Mouse (Mus musculus) CH12.LX (cell line): ENCODE data around the gene Zfp62. TPM values are rescaled to one million over a fixed set of nuclear protein-coding genes. Genes with fewer than 3 reads are reported as not detected.

Experiments
- DNase-seq: peaks from one replicate; pipeline ENCODE4 v3.0.0-alpha.2; 2013; ENCODE audit errors: extremely low read depth
- H3K27ac ChIP-seq: 2 replicates; pipeline ENCODE4 v1.5.1; 2012; ENCODE audit warnings: low read depth, mild to moderate bottlenecking, control low read depth, moderate library complexity; ENCODE audit not compliant: insufficient read depth
- H3K27me3 ChIP-seq: replicated peaks from 2 replicates; pipeline ENCODE3; 2012; ENCODE audit warnings: inconsistent platforms
- H3K36me3 ChIP-seq, 2 experiments: replicated peaks in 1 of 2; 2 replicates each; pipeline versions ENCODE3 to v1.6.1; 2012; ENCODE audit warnings: inconsistent platforms in 1 of 2, low read length in 1 of 2, mild to moderate bottlenecking in 1 of 2, mixed read lengths in 1 of 2, moderate library complexity in 1 of 2; ENCODE audit not compliant: control insufficient read depth in 1 of 2, insufficient read depth in 1 of 2
- H3K4me1 ChIP-seq, 2 experiments: 2 replicates each; pipeline ENCODE4 v1.6.1; 2012; ENCODE audit warnings: inconsistent platforms in 1 of 2, moderate library complexity in 1 of 2; ENCODE audit not compliant: insufficient read depth in 2 of 2, control insufficient read depth in 1 of 2
- H3K4me2 ChIP-seq: 2 replicates; pipeline ENCODE4 v1.6.1; 2012; ENCODE audit warnings: low read depth, mild to moderate bottlenecking, control low read depth; ENCODE audit not compliant: poor library complexity, insufficient read depth, severe bottlenecking
- H3K4me3 ChIP-seq, 3 experiments: fragments of 150-350 bp in 1 of 3; sonication (generic) in 1 of 3; replicated peaks in 1 of 3; 2 replicates each; pipeline versions ENCODE3 to v1.5.1; 2011 to 2012; ENCODE audit warnings: low read depth in 2 of 3, low read length in 2 of 3, mild to moderate bottlenecking in 2 of 3, moderate library complexity in 2 of 3, control low read depth in 1 of 3, improper control_type of control experiment in 1 of 3, inconsistent platforms in 1 of 3, mixed read lengths in 1 of 3; ENCODE audit not compliant: poor library complexity in 1 of 3
- H3K79me2 ChIP-seq: replicated peaks from 2 replicates; pipeline ENCODE4 v1.6.1; 2012; ENCODE audit warnings: mild to moderate bottlenecking, moderate library complexity; ENCODE audit not compliant: control insufficient read depth, poor library complexity, insufficient read depth, severe bottlenecking; ENCODE audit errors: extremely low read depth
- H3K9ac ChIP-seq: 2 replicates; pipeline ENCODE4 v1.6.1; 2012; ENCODE audit warnings: low read depth, mild to moderate bottlenecking, control low read depth, moderate library complexity; ENCODE audit not compliant: insufficient read depth
- H3K9me3 ChIP-seq: replicated peaks from 2 replicates; pipeline ENCODE3; 2012; ENCODE audit warnings: low read length, inconsistent platforms, mixed read lengths
- BHLHE40 ChIP-seq: IDR thresholded peaks from 2 replicates; pipeline ENCODE4 v1.6.1; 2011; ENCODE audit warnings: mild to moderate bottlenecking, low read depth, low read length, improper control_type of control experiment
- CHD2 ChIP-seq: IDR thresholded peaks from 2 replicates; pipeline ENCODE4 v1.6.1; 2011; ENCODE audit warnings: low read length, improper control_type of control experiment
- CTCF ChIP-seq, 2 experiments: IDR thresholded peaks in 1 of 2; conservative IDR thresholded peaks in 1 of 2; 2 replicates each; pipeline ENCODE4 v1.5.1; 2011 to 2012; ENCODE audit warnings: low read depth in 2 of 2, low read length in 2 of 2, improper control_type of control experiment in 1 of 2, inconsistent platforms in 1 of 2, mild to moderate bottlenecking in 1 of 2, moderate library complexity in 1 of 2
- EP300 ChIP-seq: IDR thresholded peaks from 2 replicates; pipeline ENCODE4 v1.6.1; 2011; ENCODE audit warnings: low read length, improper control_type of control experiment
- ETS1 ChIP-seq: conservative IDR thresholded peaks from 2 replicates; pipeline ENCODE4 v1.6.1; 2012; ENCODE audit warnings: low read depth, mild to moderate bottlenecking, inconsistent platforms, low read length, improper control_type of control experiment, moderate library complexity
- GABPA ChIP-seq: IDR thresholded peaks from 2 replicates; pipeline ENCODE4 v1.6.1; 2012; ENCODE audit warnings: low read depth, low read length, improper control_type of control experiment, inconsistent platforms; ENCODE audit not compliant: insufficient replicate concordance
- HCFC1 ChIP-seq: IDR thresholded peaks from 2 replicates; pipeline ENCODE4 v1.6.1; 2012; ENCODE audit warnings: low read depth, mild to moderate bottlenecking, inconsistent platforms, low read length, improper control_type of control experiment
- IRF4 ChIP-seq: IDR thresholded peaks from 2 replicates; pipeline ENCODE4 v1.6.1; 2014; ENCODE audit warnings: low read depth, mild to moderate bottlenecking, inconsistent platforms, low read length, improper control_type of control experiment
- JUN ChIP-seq: IDR thresholded peaks from 2 replicates; pipeline ENCODE4 v1.6.1; 2011; ENCODE audit warnings: low read depth, mild to moderate bottlenecking, low read length, improper control_type of control experiment, moderate library complexity; ENCODE audit not compliant: insufficient read depth
- KAT2A ChIP-seq: IDR thresholded peaks from 2 replicates; pipeline ENCODE4 v1.6.1; 2012; ENCODE audit warnings: low read length, improper control_type of control experiment, inconsistent platforms; ENCODE audit not compliant: insufficient replicate concordance
- MAFK ChIP-seq: IDR thresholded peaks from 2 replicates; pipeline ENCODE4 v1.6.1; 2011; ENCODE audit warnings: low read length, improper control_type of control experiment; ENCODE audit not compliant: insufficient replicate concordance
- MAZ ChIP-seq: IDR thresholded peaks from 2 replicates; pipeline ENCODE4 v1.6.1; 2012; ENCODE audit warnings: low read depth, mild to moderate bottlenecking, inconsistent platforms, low read length, improper control_type of control experiment, moderate library complexity
- MEF2A ChIP-seq: IDR thresholded peaks from 2 replicates; pipeline ENCODE4 v1.6.1; 2014; ENCODE audit warnings: low read depth, mild to moderate bottlenecking, inconsistent platforms, low read length, improper control_type of control experiment, borderline replicate concordance
- NELFE ChIP-seq: IDR thresholded peaks from 2 replicates; pipeline ENCODE4 v1.6.1; 2011; ENCODE audit warnings: low read depth, low read length, improper control_type of control experiment
- NRF1 ChIP-seq: IDR thresholded peaks from 2 replicates; pipeline ENCODE4 v1.6.1; 2014; ENCODE audit warnings: low read depth, mild to moderate bottlenecking, inconsistent platforms, low read length, improper control_type of control experiment, moderate library complexity
- PAX5 ChIP-seq: IDR thresholded peaks from 2 replicates; pipeline ENCODE4 v1.6.1; 2012; ENCODE audit warnings: low read length, inconsistent platforms, mixed read lengths
- POLR2A ChIP-seq: IDR thresholded peaks from 2 replicates; pipeline ENCODE4 v1.6.1; 2011; ENCODE audit warnings: low read depth, mild to moderate bottlenecking, improper control_type of control experiment, low read length
- RCOR1 ChIP-seq: conservative IDR thresholded peaks from 2 replicates; pipeline ENCODE4 v1.6.1; 2012; ENCODE audit warnings: low read depth, mild to moderate bottlenecking, inconsistent platforms, low read length, improper control_type of control experiment
- SIN3A ChIP-seq: IDR thresholded peaks from 2 replicates; pipeline ENCODE4 v1.6.1; 2012; ENCODE audit warnings: low read length, improper control_type of control experiment, inconsistent platforms
- SMC3 ChIP-seq: IDR thresholded peaks from 2 replicates; pipeline ENCODE4 v1.6.1; 2011; ENCODE audit warnings: low read depth, low read length, improper control_type of control experiment
- TBP ChIP-seq: conservative IDR thresholded peaks from 2 replicates; pipeline ENCODE4 v1.6.1; 2011; ENCODE audit warnings: low read depth, low read length, improper control_type of control experiment
- UBTF ChIP-seq: IDR thresholded peaks from 2 replicates; pipeline ENCODE4 v1.6.1; 2012; ENCODE audit warnings: low read depth, mild to moderate bottlenecking, inconsistent platforms, low read length, improper control_type of control experiment, moderate library complexity
- USF1 ChIP-seq: IDR thresholded peaks from 2 replicates; pipeline ENCODE4 v1.6.1; 2014; ENCODE audit warnings: low read depth, mild to moderate bottlenecking, inconsistent platforms, low read length, improper control_type of control experiment
- ZC3H11A ChIP-seq: IDR thresholded peaks from 2 replicates; pipeline ENCODE4 v1.6.1; 2012; ENCODE audit warnings: low read depth, mild to moderate bottlenecking, inconsistent platforms, low read length, improper control_type of control experiment
- ZNF384 ChIP-seq: IDR thresholded peaks from 2 replicates; pipeline ENCODE4 v1.6.1; 2012; ENCODE audit warnings: low read depth, low read length, improper control_type of control experiment, inconsistent platforms
- dilution Hi-C: fragments of 300-500 bp; cut with MboI; formaldehyde crosslinking; loops from 2 replicates; pipeline ENCODE4 v1.14.3; 2020; ENCODE audit warnings: low sequenced_read_pairs; ENCODE audit not compliant: extremely low pct_unique_long_range_greater_than_20kb, extremely low pct_ligation_motif_present
- in situ Hi-C: fragments of 300-500 bp; cut with MboI; formaldehyde crosslinking; loops from 3 replicates; pipeline ENCODE4 v1.14.3; 2019; ENCODE audit warnings: low sequenced_read_pairs, low pct_ligation_motif_present, low pct_unique_long_range_greater_than_20kb, mixed read lengths
- polyA plus RNA-seq: library from polyadenylated mRNA; unstranded; fragments of >175 nt; gene quantifications from 2 replicates; pipeline ENCODE4 v1.2.1, GENCODE M21; 2012; ENCODE audit warnings: low read depth; ENCODE audit not compliant: insufficient read length
- total RNA-seq, 2 experiments: library from RNA; depleted of rRNA; stranded (reverse); fragments of 300-350 nt in 1 of 2; fragments of >200 nt in 1 of 2; gene quantifications; 2 replicates each; pipeline ENCODE4 v1.2.3; 2012 to 2014

Gene Zfp62
- total and polyA plus RNA-seq, 3 experiments: 22.6 to 38.7 (median 25.3) TPM

GRCm38 (mm10) chr11:49264081-49264480 is 61.0 kb downstream of the Zfp62 start:
- peaks cover 8% of the 10 kb centered on the region for H3K79me2 ChIP-seq
- no peak overlapping the region for H3K27ac ChIP-seq
- dilution Hi-C loops: no loop called here
- H3K9me3 ChIP-seq: no peaks in the 10 kb centered on the region
- no peak overlapping the region for H3K4me3 ChIP-seq
- no peak for TF ChIP-seq ZNF384
- TF ChIP-seq MEF2A: no peak
- TF ChIP-seq MAFK: no peak
- TF ChIP-seq EP300: no peak
- TF ChIP-seq KAT2A: no peak
- TF ChIP-seq MAZ: no peak
- TF ChIP-seq HCFC1: no peak
- no peak for TF ChIP-seq POLR2A
- no peak for TF ChIP-seq UBTF
- TF ChIP-seq JUN: no peak
- no peak for TF ChIP-seq ZC3H11A
- TF ChIP-seq GABPA: no peak
- no peak for TF ChIP-seq BHLHE40
- TF ChIP-seq RCOR1: no peak
- H3K9ac ChIP-seq: no peak overlapping the region
- H3K36me3 ChIP-seq: peaks cover 59 to 79% of the 10 kb centered on the region in 2 experiments
- H3K27me3 ChIP-seq: no peaks in the 10 kb centered on the region
- DNase-seq: no peak
- in situ Hi-C loops: loop anchor here (5.0 to 25.0 kb wide), 3 partner anchors 67 to 479 kb away; partner anchors contain the start of gene Olfr1396
- H3K4me2 ChIP-seq: no peak overlapping the region
- peaks cover 0 to 5% of the 10 kb centered on the region in 2 experiments; a peak in 1 of 4 replicates for H3K4me1 ChIP-seq

- in situ Hi-C loops: loop anchor here (5.0 to 25.0 kb wide), 3 partner anchors 67 to 480 kb away; partner anchors contain the start of gene Olfr1396
- Histone ChIP-seq H3K79me2 (peaks cover 7% of the 10 kb centered on the region), H3K27me3 (no peaks in the 10 kb centered on the region), H3K4me1 (peaks cover 0 to 5% of the 10 kb centered on the region in 2 experiments; a peak in 1 of 4 replicates), H3K27ac (no peak overlapping the region), H3K4me3 (no peak overlapping the region), H3K9ac (no peak overlapping the region), H3K36me3 (peaks cover 58 to 75% of the 10 kb centered on the region in 2 experiments), H3K9me3 (no peaks in the 10 kb centered on the region), H3K4me2 (no peak overlapping the region)
- no peak for DNase-seq
- dilution Hi-C loops: no loop called here
- no peak for TF ChIP-seq CTCF (conservative IDR thresholded peaks at IDR 0.05 in 1 of 2, IDR thresholded peaks at IDR 0.05 in 1 of 2; ENCODE audit: low read depth in 2 of 2, low read length in 2 of 2)
- TF ChIP-seq, all 38 proteins: peak for 0
Measured at GRCm38 (mm10) chr11:49264622-49265021, 61.5 kb downstream of the Zfp62 start.

GRCm38 (mm10) chr11:49265101-49265500 is 62.0 kb downstream of the Zfp62 start:
- Histone ChIP-seq H3K9ac (no peak overlapping the region), H3K4me1 (peaks cover 0 to 5% of the 10 kb centered on the region in 2 experiments; a peak in 1 of 4 replicates), H3K36me3 (peaks cover 53 to 72% of the 10 kb centered on the region in 2 experiments), H3K27me3 (no peaks in the 10 kb centered on the region), H3K79me2 (peaks cover 3% of the 10 kb centered on the region; the same call in 1 of the 2 replicates), H3K9me3 (no peaks in the 10 kb centered on the region), H3K4me3 (no peak overlapping the region), H3K27ac (no peak overlapping the region), H3K4me2 (no peak overlapping the region)
- DNase-seq: no peak
- in situ Hi-C loops: loop anchor here (10.0 to 25.0 kb wide), 2 partner anchors 153 to 480 kb away; partner anchors contain the start of gene Olfr1396
- dilution Hi-C loops: no loop called here
- TF ChIP-seq UBTF: no peak
- TF ChIP-seq EP300: no peak
- TF ChIP-seq USF1: no peak
- no peak for TF ChIP-seq KAT2A
- no peak for TF ChIP-seq CHD2
- TF ChIP-seq IRF4: no peak
- no peak for TF ChIP-seq PAX5
- TF ChIP-seq TBP: no peak
- no peak for TF ChIP-seq POLR2A
- no peak for TF ChIP-seq NELFE
- TF ChIP-seq ETS1: no peak
- TF ChIP-seq MEF2A: no peak
- TF ChIP-seq SIN3A: no peak
- no peak for TF ChIP-seq NRF1
- no peak for TF ChIP-seq ZNF384
- TF ChIP-seq SMC3: no peak
